In the genomic region with DNA sequence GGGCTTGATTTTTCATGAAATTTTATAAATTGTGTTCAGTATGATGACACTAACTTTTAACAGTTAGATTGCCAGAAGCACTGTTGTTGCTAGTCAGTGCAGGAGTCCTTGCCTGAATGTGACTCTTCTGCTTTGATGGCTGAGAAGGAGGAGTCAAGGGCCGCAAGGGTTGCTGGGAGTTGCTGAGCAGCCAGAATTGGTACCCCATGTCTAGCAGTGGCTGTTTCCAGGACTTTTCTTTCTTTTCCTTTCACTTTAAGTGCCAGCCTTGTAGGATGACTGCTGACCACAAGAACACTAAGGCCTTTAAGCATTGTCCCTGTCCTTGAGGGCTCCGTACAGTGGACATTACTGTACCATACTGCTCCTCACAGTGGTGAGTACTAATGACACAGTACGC, we compare ENCODE assay signal across 21 mouse cellular contexts. TPM values are rescaled to one million over a fixed set of nuclear protein-coding genes. Genes with fewer than 3 reads are reported as not detected.
A peak's percentile ranks its signal among the peaks of the same experiment; 100 is the strongest.
DNase-seq lines count a peak whose midpoint lies in the region; ATAC-seq and TF ChIP-seq lines count a peak whose summit lies in the region.
"Had no signal": no experiment of that assay in that cellular context is flagged by ENCODE, and none has a peak within 500 bp of the region (broad histone marks: within the 10 kb centered on the region; RNA-seq: fewer than 3 reads in every experiment).

No protein-coding gene starts in this region.

- no peak overlapping the region for H3K4me3 ChIP-seq in kidney, embryonic 15.5 days (replicated peaks)
- H3K4me3 ChIP-seq in CH12.LX (replicated peaks in 1 of 3; ENCODE audit: low read depth in 2 of 3, low read length in 2 of 3, poor library complexity in 1 of 3): peak overlapping the region in 1 of 3 experiments; percentile 47
- peak overlapping the region; percentile 20; the same call in 1 of the 2 replicates for H3K4me3 ChIP-seq in bone marrow macrophage, adult 2 months (ENCODE audit: insufficient read depth, low read length)
- H3K4me3 ChIP-seq in forebrain, embryonic 14.5 days (ENCODE audit: low read depth, low read length): no peak overlapping the region
- H3K4me3 ChIP-seq: embryonic facial prominence, embryonic 15.5 days; forebrain, embryonic 13.5 days; midbrain, embryonic 15.5 days had no signal

- no peak for TF ChIP-seq CTCF in CH12.LX (conservative IDR thresholded peaks at IDR 0.05 in 1 of 2, IDR thresholded peaks at IDR 0.05 in 1 of 2; ENCODE audit: low read depth in 2 of 2, low read length in 2 of 2)
- TF ChIP-seq CTCF in bone marrow macrophage, adult 2 months (IDR thresholded peaks at IDR 0.05; ENCODE audit: low read depth, low read length): no peak

- TF ChIP-seq RAD21 in CH12.LX (IDR thresholded peaks at IDR 0.05; ENCODE audit: low read depth, low read length): no peak

- 0 out of 2 replicates have a peak, but pooled peaks have one; percentile 37 for ATAC-seq in kidney, embryonic 15.5 days (replicated peaks; ENCODE audit: low FRiP score)
- no peak for ATAC-seq in forebrain, embryonic 14.5 days
- ATAC-seq: activated CD4-positive, CD25-positive, alpha-beta regulatory T cell, adult 4 months; forebrain, embryonic 13.5 days; midbrain, embryonic 15.5 days had no signal

- 89% methylated on average over 3 of the region's 3 CpGs for WGBS in kidney, embryonic 15.5 days
- 91% methylated on average over 3 of the region's 3 CpGs for WGBS in forebrain, embryonic 14.5 days

- dilution Hi-C loops in CH12.LX (cut with MboI; ENCODE audit: extremely low pct_ligation_motif_present, extremely low pct_unique_long_range_greater_than_20kb, low sequenced_read_pairs): no loop called here

- no peak for TF ChIP-seq POLR2A in CH12.LX (IDR thresholded peaks at IDR 0.05; ENCODE audit: low read depth, low read length)
- TF ChIP-seq POLR2A in bone marrow macrophage, adult 2 months (IDR thresholded peaks at IDR 0.05; ENCODE audit: borderline replicate concordance, low read depth, low read length): no peak

- no peak for TF ChIP-seq EP300 in CH12.LX (IDR thresholded peaks at IDR 0.05; ENCODE audit: low read length)

- H3K79me2 ChIP-seq in CH12.LX (replicated peaks; ENCODE audit: control insufficient read depth, extremely low read depth, insufficient read depth, poor library complexity, severe bottlenecking): peaks cover 82% of the 10 kb centered on the region

- H3K36me3 ChIP-seq in kidney, embryonic 15.5 days: no peaks in the 10 kb centered on the region; the same call in 1 of the 2 replicates
- peaks cover 12 to 36% of the 10 kb centered on the region in 2 experiments for H3K36me3 ChIP-seq in CH12.LX (replicated peaks in 1 of 2; ENCODE audit: control insufficient read depth in 1 of 2, insufficient read depth in 1 of 2, low read length in 1 of 2)
- no peaks in the 10 kb centered on the region for H3K36me3 ChIP-seq in forebrain, embryonic 14.5 days (ENCODE audit: control insufficient read depth, insufficient read depth, low read length)
- H3K36me3 ChIP-seq: embryonic facial prominence, embryonic 15.5 days; midbrain, embryonic 15.5 days had no signal

- no peaks in the 10 kb centered on the region for H3K27me3 ChIP-seq in kidney, embryonic 15.5 days
- no peaks in the 10 kb centered on the region for H3K27me3 ChIP-seq in CH12.LX (replicated peaks)
- H3K27me3 ChIP-seq in forebrain, embryonic 14.5 days (replicated peaks; ENCODE audit: control insufficient read depth, insufficient read depth, low read length): no peaks in the 10 kb centered on the region
- H3K27me3 ChIP-seq: embryonic facial prominence, embryonic 15.5 days; forebrain, embryonic 13.5 days; midbrain, embryonic 15.5 days had no signal

- peak; percentile 64 for DNase-seq in adrenal gland, adult 2 months
- DNase-seq in adrenal gland, adult 8-10 months: no peak
- no peak for DNase-seq in kidney, postnatal 36 days
- no peak for DNase-seq in CH12.LX (ENCODE audit: extremely low read depth)
- DNase-seq in forebrain, embryonic 14.5 days (ENCODE audit: low spot score): no peak
- no peak for DNase-seq in right cerebral cortex, adult 2 months (ENCODE audit: low spot score in 2 of 2)
- DNase-seq: cerebellum, adult 9-11 months; kidney, adult 18-20 months; kidney, postnatal 25 days; layer of hippocampus, postnatal 36 days; lung, postnatal 4 days; right cerebral cortex, postnatal 14 days; thymus, postnatal 14 days had no signal

- in situ Hi-C loops in CH12.LX (cut with MboI; ENCODE audit: low pct_ligation_motif_present, low pct_unique_long_range_greater_than_20kb, low sequenced_read_pairs): no loop called here

- H3K4me1 ChIP-seq in kidney, embryonic 15.5 days: peaks cover 9% of the 10 kb centered on the region
- peaks cover 5 to 52% of the 10 kb centered on the region in 2 experiments; a peak in 3 of 4 replicates for H3K4me1 ChIP-seq in CH12.LX (ENCODE audit: control insufficient read depth in 1 of 2, insufficient read depth in 2 of 2)
- H3K4me1 ChIP-seq in bone marrow macrophage, adult 2 months (ENCODE audit: control insufficient read depth, insufficient read depth, low read length): peaks cover 45% of the 10 kb centered on the region
- H3K4me1 ChIP-seq in forebrain, embryonic 14.5 days (ENCODE audit: control insufficient read depth, insufficient read depth, low read length): no peaks in the 10 kb centered on the region

- H3K4me2 ChIP-seq in kidney, embryonic 15.5 days: no peak overlapping the region
- H3K4me2 ChIP-seq in CH12.LX (ENCODE audit: insufficient read depth, low read depth, poor library complexity, severe bottlenecking): peak overlapping the region; percentile 75
- no peak overlapping the region for H3K4me2 ChIP-seq in forebrain, embryonic 14.5 days (ENCODE audit: low read length)
- H3K4me2 ChIP-seq: embryonic facial prominence, embryonic 15.5 days; forebrain, embryonic 13.5 days; hindbrain, embryonic 14.5 days; midbrain, embryonic 15.5 days had no signal

- H3K27ac ChIP-seq in kidney, embryonic 15.5 days: no peak overlapping the region
- peak overlapping the region; percentile 99 for H3K27ac ChIP-seq in CH12.LX (ENCODE audit: insufficient read depth, low read depth)
- peak overlapping the region; percentile 60 for H3K27ac ChIP-seq in bone marrow macrophage, adult 2 months (ENCODE audit: insufficient read depth, low read depth, low read length)
- H3K27ac ChIP-seq in forebrain, embryonic 14.5 days (ENCODE audit: low read depth, low read length): no peak overlapping the region
- H3K27ac ChIP-seq: embryonic facial prominence, embryonic 15.5 days; forebrain, embryonic 13.5 days; hindbrain, embryonic 14.5 days; midbrain, embryonic 15.5 days; stomach, postnatal 0 days had no signal

- no peak overlapping the region for H3K9ac ChIP-seq in kidney, embryonic 15.5 days
- H3K9ac ChIP-seq in CH12.LX (ENCODE audit: insufficient read depth, low read depth): peak overlapping the region; percentile 85
- H3K9ac ChIP-seq in forebrain, embryonic 14.5 days (ENCODE audit: low read length): no peak overlapping the region
- H3K9ac ChIP-seq: embryonic facial prominence, embryonic 15.5 days; forebrain, embryonic 13.5 days; hindbrain, embryonic 14.5 days; midbrain, embryonic 15.5 days had no signal

- H3K9me3 ChIP-seq in kidney, embryonic 15.5 days (replicated peaks): no peaks in the 10 kb centered on the region
- peaks cover 3% of the 10 kb centered on the region for H3K9me3 ChIP-seq in CH12.LX (replicated peaks; ENCODE audit: low read length)
- no peaks in the 10 kb centered on the region for H3K9me3 ChIP-seq in forebrain, embryonic 14.5 days (replicated peaks; ENCODE audit: control insufficient read depth, low read length)
- H3K9me3 ChIP-seq: embryonic facial prominence, embryonic 15.5 days; forebrain, embryonic 13.5 days; midbrain, embryonic 15.5 days had no signal

RNA-seq across cellular contexts. Expression of gene Zbtb1, which starts 7.7 kb away (rescaled TPM):
- total RNA-seq in adrenal gland, adult 2 months (2021): 1 to 10 TPM; 5.0 to 5.5 TPM
- 2.3 and 2.4 TPM in 2 replicates for polyA plus RNA-seq in adrenal gland, adult 2 months (2012; rRNA removed)
- 1 to 10 TPM; 5.7 to 7.4 (median 6.7) TPM for total RNA-seq in adrenal gland, adult 8-10 months (2022)
- 10.3 and 10.8 TPM in 2 replicates for polyA plus RNA-seq in kidney, embryonic 15.5 days (2015; fragmentation: Nextera tagmentation; extraction: Ambion mirVana)
- total RNA-seq in CH12.LX (2012; rRNA removed) (6.4 and 7.5 TPM in 2 replicates), CH12.LX (2014; rRNA removed) (22.0 and 24.9 TPM in 2 replicates)
- polyA plus RNA-seq in CH12.LX (2012; ENCODE audit: insufficient read length, low read depth): 16.0 and 17.1 TPM in 2 replicates
- 8.8 and 9.6 TPM in 2 replicates for polyA plus RNA-seq in bone marrow macrophage, adult 2 months (2012; ENCODE audit: insufficient read depth, insufficient read length, missing spikeins)
- polyA plus RNA-seq in forebrain, embryonic 14.5 days (2014; fragmentation: Nextera tagmentation; extraction: Ambion mirVana): 4.2 and 5.7 TPM in 2 replicates

RNA-seq across cellular contexts. Expression of gene Zbtb25, which starts 8.3 kb away (rescaled TPM):
- total RNA-seq in adrenal gland, adult 2 months (2021): 1 to 10 TPM; 6.9 to 9.4 TPM
- 4.9 and 6.0 TPM in 2 replicates for polyA plus RNA-seq in adrenal gland, adult 2 months (2012; rRNA removed)
- 10 to 100 TPM in 3 of 4 experiments, 1 to 10 TPM in 1; 8.5 to 14.1 (median 10.7) TPM for total RNA-seq in adrenal gland, adult 8-10 months (2022)
- polyA plus RNA-seq in kidney, embryonic 15.5 days (2015; fragmentation: Nextera tagmentation; extraction: Ambion mirVana): 14.9 and 16.3 TPM in 2 replicates
- total RNA-seq in CH12.LX (2012; rRNA removed): 7.3 TPM in 2 replicates
- total RNA-seq in CH12.LX (2014; rRNA removed): 6.6 and 7.2 TPM in 2 replicates
- polyA plus RNA-seq in CH12.LX (2012; ENCODE audit: insufficient read length, low read depth): 8.5 and 18.7 TPM in 2 replicates
- polyA plus RNA-seq in bone marrow macrophage, adult 2 months (2012; ENCODE audit: insufficient read depth, insufficient read length, missing spikeins): 8.6 and 9.5 TPM in 2 replicates
- polyA plus RNA-seq in forebrain, embryonic 14.5 days (2014; fragmentation: Nextera tagmentation; extraction: Ambion mirVana): 19.7 and 20.3 TPM in 2 replicates

RNA-seq across cellular contexts. Expression of gene Hspa2, which starts 26.2 kb away (rescaled TPM):
- 10 to 100 TPM; 18.7 to 23.8 TPM for total RNA-seq in adrenal gland, adult 2 months (2021)
- 15.9 and 21.3 TPM in 2 replicates for polyA plus RNA-seq in adrenal gland, adult 2 months (2012; rRNA removed)
- total RNA-seq in adrenal gland, adult 8-10 months (2022): 10 to 100 TPM; 19.1 to 25.6 (median 22.9) TPM
- polyA plus RNA-seq in kidney, embryonic 15.5 days (2015; fragmentation: Nextera tagmentation; extraction: Ambion mirVana): 9.3 and 10.3 TPM in 2 replicates
- total RNA-seq in CH12.LX (2012; rRNA removed): 4.7 and 5.3 TPM in 2 replicates
- total RNA-seq in CH12.LX (2014; rRNA removed): 3.4 and 3.6 TPM in 2 replicates
- 3.4 and 3.8 TPM in 2 replicates for polyA plus RNA-seq in CH12.LX (2012; ENCODE audit: insufficient read length, low read depth)
- 5.8 and 8.0 TPM in 2 replicates for polyA plus RNA-seq in bone marrow macrophage, adult 2 months (2012; ENCODE audit: insufficient read depth, insufficient read length, missing spikeins)
- 4.5 and 5.5 TPM in 2 replicates for polyA plus RNA-seq in forebrain, embryonic 14.5 days (2014; fragmentation: Nextera tagmentation; extraction: Ambion mirVana)

RNA-seq across cellular contexts. Expression of gene Ppp1r36, which starts 39.6 kb away (rescaled TPM):
- under 1 TPM; 0.23 to 0.24 TPM for total RNA-seq in adrenal gland, adult 2 months (2021)
- not detected in 2 replicates for polyA plus RNA-seq in adrenal gland, adult 2 months (2012; rRNA removed)
- total RNA-seq in adrenal gland, adult 8-10 months (2022): under 1 TPM; 0.15 to 0.24 (median 0.23) TPM
- 3.1 and 4.3 TPM in 2 replicates for polyA plus RNA-seq in kidney, embryonic 15.5 days (2015; fragmentation: Nextera tagmentation; extraction: Ambion mirVana)
- not detected in 2 replicates for total RNA-seq in CH12.LX (2012; rRNA removed)
- not detected in 2 replicates for total RNA-seq in CH12.LX (2014; rRNA removed)
- not detected in 2 replicates for polyA plus RNA-seq in CH12.LX (2012; ENCODE audit: insufficient read length, low read depth)
- not detected in 2 replicates for polyA plus RNA-seq in bone marrow macrophage, adult 2 months (2012; ENCODE audit: insufficient read depth, insufficient read length, missing spikeins)
- 0.77 and 1.2 TPM in 2 replicates for polyA plus RNA-seq in forebrain, embryonic 14.5 days (2014; fragmentation: Nextera tagmentation; extraction: Ambion mirVana)
- polyA plus RNA-seq: activated CD4-positive, CD25-positive, alpha-beta regulatory T cell, adult 4 months had no signal

RNA-seq across cellular contexts. Expression of gene Akap5, which starts 53.0 kb away (rescaled TPM):
- total RNA-seq in adrenal gland, adult 2 months (2021): under 1 TPM; 0.29 to 0.76 TPM
- polyA plus RNA-seq in adrenal gland, adult 2 months (2012; rRNA removed): 0.07 TPM in 2 replicates
- 1 to 10 TPM in 1 of 4 experiments, under 1 TPM in 3; 0.35 to 1.1 (median 0.63) TPM for total RNA-seq in adrenal gland, adult 8-10 months (2022)
- polyA plus RNA-seq in kidney, embryonic 15.5 days (2015; fragmentation: Nextera tagmentation; extraction: Ambion mirVana): 1.3 and 1.6 TPM in 2 replicates
- total RNA-seq in CH12.LX (2012; rRNA removed): 0.38 and 0.67 TPM in 2 replicates
- total RNA-seq in CH12.LX (2014; rRNA removed): 0.27 and 0.32 TPM in 2 replicates
- 0.76 and 0.89 TPM in 2 replicates for polyA plus RNA-seq in CH12.LX (2012; ENCODE audit: insufficient read length, low read depth)
- polyA plus RNA-seq in bone marrow macrophage, adult 2 months (2012; ENCODE audit: insufficient read depth, insufficient read length, missing spikeins): not detected in 2 replicates
- polyA plus RNA-seq in forebrain, embryonic 14.5 days (2014; fragmentation: Nextera tagmentation; extraction: Ambion mirVana): 3.0 and 4.4 TPM in 2 replicates

Comparison
In these comparisons a context has a peak if more than half of its experiments do, and no peak if none do; other contexts are left out.
1. H3K27ac ChIP-seq: peak in CH12.LX (single experiment) and bone marrow macrophage, adult 2 months (single experiment); none in kidney, embryonic 15.5 days (single experiment) and forebrain, embryonic 14.5 days (single experiment).